Mouse (Mus musculus): Measurements from ENCODE around the gene Gcdh.

Gene Gcdh

DNA sequence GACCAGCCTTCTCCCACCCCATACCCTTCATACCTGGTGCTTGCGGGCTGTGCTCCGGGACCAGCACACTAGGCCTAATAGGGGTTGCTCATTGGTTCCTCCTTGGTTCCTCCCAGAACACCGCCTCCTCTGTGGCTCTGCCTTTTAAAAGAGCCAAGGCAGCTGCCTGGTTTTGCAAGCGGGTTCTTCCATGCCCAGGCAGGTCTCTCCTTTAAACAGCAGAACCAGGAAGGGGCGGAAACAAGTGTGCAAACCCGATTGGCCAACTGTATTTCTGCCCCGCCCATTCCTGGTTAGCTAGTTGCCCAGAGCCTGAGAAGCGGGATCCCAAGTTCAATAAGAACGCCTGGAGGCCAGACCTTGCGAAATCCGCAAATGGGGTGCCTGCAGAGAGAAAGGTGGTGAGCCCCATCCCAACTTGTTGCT, at the start of gene Gcdh:
Gcdh (minus strand) TSS at position 213 of the 426 bp plus-strand sequence.
- peak; percentile 88 to 93 for DNase-seq

DNA sequence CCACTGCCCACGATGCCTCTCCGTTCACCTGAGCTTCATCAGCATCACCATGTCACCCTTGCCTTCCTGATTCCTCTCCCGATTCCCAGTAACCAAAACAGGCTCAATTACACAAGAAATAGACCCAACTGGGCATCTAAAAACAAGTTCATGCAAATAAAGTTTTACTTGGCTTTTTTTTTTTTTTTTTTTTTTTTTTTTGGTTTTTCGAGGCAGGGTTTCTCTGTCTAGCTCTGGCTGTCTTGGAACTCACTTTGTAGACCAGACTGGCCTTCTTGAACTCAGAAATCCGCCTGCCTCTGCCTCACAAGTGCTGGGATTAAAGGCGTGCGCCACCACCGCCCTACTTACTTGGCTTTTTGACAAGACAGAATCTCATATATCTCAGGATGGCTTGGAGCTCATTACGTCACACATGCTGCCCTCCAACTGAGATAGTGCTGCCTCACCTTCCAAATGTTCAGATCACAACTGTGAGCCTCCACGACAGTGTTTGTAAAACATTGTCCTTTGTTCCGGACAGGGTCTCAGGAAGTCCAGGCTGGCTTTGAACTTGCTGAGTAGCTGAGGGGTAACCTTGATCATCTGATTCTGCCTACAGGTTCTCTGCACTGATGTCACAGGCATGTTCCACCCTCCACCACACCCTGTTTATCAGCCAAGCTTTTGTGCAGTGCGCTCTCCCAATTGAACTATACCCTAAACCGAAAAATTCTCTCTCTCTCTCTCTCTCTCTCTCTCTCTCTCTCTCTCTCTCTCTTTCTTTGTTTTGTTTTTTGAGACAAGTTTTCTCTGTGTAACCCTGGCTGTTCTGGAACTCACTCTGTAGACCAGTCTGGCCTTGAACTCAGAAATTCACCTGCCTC, 44.1 kb upstream of the Gcdh start:
- DNase-seq: no peak

DNA sequence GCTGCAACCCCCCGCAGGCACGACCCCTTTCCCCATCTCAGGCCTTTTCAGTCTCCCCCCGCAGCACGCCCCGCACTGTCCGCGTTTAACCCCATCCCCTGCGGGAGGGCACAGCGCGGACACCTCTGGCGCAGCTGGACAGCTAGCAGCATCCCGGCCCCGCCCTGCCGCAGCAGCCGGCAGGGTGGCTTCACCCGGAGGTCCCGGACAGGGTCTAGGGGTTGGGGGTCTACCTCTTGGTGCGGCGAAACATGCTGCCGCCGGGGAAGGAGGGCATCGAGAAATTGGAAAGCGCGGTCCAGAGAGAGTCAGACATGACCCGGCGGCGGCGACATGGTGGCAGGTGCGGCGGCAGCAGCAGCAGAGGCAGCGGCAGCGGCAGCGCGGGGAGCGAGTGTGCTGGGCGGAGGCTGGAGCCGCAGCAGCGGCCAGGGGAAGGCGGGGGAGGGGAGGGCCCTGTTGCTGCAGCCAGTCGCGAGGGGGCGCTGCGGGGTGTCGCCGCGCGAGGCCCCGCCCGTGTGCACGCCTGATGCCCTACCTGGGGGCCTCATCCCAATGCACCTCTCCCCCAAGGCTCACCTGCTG, 43.3 kb upstream of the Gcdh start, which contains the start of gene Mast1:
Mast1 (minus strand) TSS at position 398 of the 585 bp plus-strand sequence.
- peak; percentile 75 to 81 for DNase-seq

DNA sequence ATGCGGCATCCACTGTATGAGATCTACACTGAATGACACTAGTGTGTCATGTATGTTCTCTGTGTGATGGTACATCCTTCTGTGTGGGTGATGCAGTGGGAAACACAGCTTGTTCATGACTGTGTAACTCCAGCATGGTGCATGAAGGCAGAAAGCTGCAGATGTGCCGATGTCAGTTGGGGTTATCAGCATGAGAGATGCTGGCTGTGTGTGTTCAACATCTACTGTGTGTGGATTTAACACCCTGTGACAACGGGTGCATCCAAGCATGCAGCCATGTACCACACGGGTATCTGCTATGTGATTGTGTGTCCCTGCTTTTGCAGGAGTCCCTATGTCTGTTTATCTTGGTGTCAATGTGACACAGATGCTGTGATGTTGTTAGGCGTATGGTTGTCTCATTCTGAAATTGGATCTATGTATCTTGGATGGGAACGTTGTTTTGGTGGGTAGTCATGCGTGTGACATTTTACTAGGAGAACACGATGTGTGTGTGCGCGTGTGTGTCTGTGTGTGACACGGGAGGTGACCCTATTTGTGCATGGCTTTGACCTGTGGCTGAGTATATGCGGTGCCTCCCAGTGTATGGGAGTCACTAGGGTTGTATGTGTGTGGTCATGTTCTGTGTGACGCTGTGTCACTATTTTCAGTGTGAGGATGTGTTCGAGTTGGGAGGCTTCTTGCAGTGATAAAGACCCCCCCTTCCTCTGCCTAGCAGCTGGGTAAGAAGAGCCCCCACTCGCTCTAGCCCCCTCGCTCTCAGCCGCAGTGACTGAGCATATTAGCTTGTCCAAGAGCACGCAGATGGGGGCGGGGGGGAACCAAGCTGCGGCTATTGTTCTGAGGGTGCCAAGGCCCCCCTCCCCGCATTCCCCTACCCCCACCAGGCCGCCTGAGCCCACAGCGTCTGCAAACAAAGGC, 42.6 kb upstream of the Gcdh start:
- no peak for DNase-seq

DNA sequence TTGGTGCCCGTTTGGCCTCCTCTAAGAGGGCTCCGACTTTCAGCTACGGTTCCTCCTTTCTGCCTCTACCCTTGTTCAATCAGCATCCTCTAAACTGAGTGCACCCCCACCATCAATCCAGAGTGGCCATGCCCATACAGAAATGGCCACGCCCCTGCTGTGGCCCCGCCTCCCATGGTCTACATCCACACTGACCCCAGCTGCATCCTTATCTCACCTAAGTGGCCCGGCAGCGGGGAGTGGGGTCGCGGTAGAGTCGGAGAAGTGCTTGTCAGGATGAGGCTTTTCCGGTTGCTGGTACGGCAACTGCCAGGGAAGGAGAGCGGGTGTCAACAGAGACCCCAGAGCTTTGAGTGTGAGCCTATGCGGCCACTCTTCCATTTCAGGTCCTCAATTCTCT, 41.8 kb upstream of the Gcdh start:
- DNase-seq: no peak

DNA sequence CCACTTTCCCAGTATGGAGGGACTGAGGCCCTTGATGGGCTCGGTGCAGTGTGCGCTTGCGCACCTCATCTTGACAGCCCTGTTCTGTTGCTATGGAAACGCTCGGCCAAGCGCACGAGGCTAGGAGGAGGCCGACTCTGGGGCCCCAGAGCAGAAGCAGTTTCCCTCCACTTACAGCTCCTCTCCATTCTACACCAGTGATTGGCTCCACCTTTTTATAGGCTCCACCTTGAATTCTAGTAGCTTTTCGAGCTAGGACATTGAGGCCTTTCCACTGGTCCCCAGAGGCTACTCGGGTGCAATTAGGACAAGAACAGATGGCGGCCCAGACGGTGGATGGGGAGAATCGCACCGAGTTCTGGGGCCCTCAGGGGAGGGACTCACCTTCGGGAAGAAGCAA, 41.1 kb upstream of the Gcdh start:
- peak; percentile 24 to 55 for DNase-seq

DNA sequence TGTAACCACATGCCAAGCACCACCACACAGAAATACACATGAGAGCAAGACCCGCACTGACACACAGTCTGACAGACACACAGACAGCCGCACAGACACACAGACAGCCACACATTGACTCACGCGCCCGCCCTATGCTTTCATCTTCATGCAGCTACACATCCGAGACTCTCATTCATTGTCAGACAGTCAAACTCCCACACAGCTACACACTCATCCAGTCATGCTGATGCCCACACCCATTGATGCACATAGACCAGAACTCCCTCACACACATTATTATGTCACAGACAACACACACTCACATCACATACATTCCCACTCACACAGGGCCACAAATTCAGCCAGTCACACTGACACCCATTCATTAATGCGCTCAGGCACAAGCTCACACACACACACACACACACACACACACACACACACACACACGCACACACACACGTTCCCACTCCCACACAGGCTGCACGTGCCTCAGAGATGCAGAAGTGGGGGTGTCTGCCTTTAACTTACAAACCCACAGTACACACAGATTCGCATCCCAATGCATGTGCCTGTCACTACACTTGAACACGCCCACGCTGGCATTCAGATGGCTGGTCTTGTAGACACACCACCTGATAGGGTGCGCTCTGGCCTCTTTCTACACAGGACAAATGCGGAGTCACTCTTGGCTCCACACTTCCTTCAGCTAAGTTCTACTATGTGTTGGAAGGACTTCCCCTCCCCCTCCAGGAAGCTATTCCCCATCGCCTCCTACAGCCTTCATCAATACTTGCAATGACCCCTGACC, 40.2 kb upstream of the Gcdh start:
- no peak for DNase-seq

DNA sequence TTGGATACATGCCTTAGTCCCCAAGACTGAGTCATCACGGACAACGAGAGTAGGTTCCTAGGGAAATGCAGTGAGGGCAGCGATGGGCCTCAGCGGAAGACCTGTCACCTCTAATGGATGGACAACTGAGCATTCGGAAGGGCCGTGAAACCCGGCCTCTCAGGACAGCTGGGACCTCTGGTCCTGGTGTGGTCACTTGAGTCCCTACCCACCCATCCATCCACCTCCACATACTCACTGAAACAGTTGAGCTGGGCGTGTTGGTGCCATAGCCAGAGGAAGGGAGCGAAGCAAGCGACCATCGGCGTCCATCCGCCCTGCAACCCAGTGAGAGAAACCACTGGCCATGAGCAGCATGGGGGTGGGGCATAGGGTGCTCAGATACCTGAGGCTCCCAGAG, 36.9 kb upstream of the Gcdh start:
- no peak for DNase-seq

DNA sequence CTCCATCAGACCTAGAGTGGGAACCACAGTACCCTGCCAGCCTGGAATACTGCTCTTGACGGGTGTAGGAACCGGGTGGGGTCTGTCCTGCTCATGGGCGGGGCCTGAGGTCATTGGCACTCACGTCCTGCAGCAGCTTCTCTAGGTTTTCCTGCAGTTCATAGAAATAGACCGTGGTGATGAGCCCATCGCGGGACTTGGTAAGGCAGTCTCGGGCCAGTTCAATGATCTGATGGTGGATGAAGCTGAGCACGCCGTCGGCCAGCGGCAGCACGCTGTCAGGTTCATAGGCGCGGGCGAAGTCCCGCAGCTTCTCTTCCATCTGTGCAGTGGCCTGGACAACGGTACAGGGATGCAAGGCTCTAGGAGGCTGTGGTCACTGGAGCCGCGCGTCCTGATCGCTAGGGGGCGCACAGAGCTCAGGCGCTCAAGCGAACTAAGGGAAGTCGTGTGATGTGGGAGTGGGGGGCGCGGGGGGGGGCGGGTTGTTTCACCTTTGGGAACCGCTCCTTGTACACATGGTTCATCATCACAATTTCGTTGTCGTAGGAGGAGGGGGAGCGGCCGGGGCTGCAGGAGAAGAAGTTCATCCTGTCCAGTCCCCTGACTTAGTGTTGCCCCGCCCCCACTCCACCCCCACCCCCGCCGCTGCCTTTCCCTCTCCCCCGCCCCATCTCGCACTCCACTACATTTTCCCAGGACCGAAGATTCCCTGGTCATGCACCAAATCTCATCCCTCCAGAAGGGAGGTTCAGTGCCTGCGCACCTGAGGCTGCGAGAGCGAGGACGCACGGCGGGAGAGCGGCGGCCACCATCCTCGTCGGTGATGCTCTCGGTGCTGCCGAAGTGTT, 35.0 kb upstream of the Gcdh start:
- DNase-seq: peak; percentile 84 to 88

DNA sequence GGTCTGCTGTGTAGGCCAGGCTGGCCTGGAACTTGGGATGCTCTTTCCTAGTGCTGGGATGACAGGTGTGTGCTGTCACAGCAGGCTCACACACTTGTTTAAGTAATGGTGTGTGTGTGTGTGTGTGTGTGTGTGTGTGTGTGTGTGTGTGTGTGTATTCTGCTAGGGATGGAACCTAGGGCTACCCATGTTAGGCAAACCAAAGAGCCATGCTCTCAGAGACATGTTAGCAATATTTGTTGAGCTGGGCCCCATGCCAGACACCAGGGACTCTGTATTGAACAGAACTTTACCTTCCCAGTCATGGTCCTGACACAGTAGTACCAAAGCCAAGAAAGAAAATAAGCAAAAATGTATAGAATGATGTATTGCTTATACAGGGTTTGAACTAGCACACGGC, 33.8 kb upstream of the Gcdh start:
- DNase-seq: no peak

DNA sequence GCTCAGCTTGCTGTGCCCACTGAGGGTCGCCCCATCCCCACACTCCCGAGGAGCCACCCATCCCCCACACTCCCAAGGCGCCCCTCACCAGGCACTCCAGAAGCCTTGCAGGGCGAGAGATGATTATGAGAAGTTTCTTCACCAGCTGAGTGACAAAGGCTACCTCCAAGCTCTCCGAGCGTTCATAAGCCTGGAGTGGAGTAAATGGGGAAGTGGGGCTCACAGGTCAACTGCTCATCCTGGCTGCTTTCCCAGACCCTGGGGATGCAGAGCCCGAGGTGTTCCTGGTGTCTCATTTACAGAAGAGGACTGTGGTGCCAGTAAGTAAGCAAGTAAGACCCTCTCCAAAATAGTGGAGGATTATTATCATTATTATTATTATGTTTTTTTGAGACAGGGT, 31.8 kb upstream of the Gcdh start:
- DNase-seq: no peak

DNA sequence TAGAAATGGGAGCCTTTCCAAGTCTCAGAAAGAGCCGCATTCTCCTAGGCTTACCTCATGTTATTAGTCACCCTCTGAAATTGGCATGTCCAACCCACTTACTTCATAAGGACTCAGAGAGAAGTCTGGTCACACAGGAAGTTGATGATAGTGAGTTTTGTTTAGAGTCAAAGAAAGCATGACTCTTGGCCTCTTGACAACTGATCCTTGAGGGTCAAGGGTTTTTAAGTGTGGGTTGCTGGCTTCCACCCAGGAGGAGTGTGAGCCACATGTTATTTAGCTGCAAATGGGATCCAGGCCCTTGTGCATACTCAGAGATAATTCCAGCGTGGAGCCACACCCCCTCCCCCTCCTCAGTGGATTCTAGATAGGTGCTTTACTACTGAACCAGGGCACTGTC, 27.9 kb upstream of the Gcdh start:
- no peak for DNase-seq

DNA sequence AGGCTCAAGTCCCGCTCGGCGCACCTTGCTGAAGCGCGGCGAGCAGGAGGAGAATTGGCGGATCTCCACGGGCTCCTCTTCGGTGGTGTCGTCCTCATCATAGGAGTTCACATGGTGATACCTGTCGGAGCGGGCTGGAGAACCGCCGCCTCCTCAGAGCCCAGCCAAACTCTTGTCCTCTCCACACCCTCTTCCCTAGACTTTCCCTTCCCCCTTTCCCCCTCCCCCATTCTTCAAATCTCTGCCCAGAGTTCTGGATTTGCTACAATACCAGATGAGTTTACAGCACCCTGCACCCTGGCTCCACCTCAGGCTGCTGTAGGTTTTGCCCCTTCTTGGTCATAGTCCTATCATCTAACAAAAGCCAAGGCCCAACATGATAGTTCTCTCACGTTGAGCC, 24.9 kb upstream of the Gcdh start:
- DNase-seq: no peak

DNA sequence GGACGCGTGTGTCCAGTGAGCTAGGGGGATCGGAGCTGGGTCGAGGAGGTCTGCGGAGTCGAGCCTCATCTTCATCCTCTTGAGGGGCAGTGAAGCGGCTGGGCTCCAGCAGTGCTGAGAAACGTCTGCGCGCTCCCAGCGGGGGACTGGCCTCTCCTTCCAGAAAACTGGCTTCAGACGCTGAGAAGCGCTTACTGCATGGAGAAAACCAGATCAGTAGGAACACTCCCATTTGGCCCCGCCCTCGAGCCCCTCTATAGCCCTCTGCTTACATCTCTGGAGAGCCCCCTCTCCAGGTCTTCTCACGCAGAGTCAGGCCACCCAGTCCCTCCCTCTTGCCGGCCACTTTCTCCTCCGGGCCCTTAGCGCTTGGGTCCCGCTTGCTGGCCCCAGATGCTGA, 24.1 kb upstream of the Gcdh start:
- DNase-seq: no peak

DNA sequence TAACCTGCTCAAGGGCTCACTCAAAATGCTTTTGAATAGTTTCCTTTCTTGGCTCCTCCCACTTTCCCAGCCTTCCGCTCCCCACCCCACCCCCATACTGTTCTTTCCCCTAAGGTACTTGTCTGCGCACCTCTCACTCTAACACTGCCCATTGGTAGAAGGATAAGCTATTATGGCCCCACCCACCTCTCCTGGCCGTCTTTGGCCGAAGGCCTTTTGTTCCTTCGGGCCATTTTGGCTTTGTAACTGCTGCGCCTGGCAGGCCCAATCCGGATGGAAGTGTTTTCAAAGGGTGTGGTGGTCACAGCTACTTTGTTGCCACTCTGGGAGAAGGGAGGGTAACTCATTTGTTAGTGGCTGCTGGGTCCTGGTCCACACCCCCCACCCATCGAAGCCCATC, 21.5 kb upstream of the Gcdh start:
- DNase-seq: no peak

DNA sequence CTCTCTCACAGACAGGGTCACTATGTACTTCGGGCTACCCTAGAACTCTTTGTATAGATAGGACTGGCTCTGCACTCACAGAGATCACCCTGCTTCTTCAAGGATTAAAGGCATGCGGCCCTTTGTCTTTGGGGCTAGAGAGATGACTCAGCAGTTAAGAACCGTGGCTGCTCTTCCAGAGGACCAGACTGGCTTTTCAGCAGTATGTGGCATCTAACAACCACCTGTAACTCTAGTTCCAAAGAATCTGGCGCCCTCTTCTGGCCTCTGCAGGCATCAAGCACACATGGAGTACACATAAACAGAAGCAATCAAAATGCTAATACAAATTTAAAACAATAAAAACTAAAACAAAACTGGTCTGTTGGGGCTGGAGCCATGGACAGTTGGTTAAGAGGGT, 20.2 kb upstream of the Gcdh start:
- peak; percentile 48 to 60 for DNase-seq

DNA sequence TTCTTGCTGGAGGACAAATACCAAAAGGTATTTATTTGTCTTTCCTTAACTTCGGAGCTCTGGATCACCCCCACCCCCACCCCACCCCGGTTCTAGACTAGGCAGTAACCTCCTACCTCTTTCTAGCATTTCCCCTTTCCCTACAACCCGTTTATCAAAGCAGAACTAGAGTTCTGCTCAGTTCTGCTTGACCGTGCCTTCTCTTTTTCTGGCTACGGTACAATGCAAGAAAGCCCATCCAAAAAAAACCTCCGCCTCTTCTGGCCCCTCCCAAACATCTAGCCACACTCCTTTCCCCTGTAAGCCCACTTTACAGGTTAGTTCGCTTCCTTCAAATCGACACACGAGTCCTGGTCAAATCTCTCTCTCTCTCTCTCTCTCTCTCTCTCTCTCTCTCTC, 19.8 kb upstream of the Gcdh start:
- DNase-seq: no peak

DNA sequence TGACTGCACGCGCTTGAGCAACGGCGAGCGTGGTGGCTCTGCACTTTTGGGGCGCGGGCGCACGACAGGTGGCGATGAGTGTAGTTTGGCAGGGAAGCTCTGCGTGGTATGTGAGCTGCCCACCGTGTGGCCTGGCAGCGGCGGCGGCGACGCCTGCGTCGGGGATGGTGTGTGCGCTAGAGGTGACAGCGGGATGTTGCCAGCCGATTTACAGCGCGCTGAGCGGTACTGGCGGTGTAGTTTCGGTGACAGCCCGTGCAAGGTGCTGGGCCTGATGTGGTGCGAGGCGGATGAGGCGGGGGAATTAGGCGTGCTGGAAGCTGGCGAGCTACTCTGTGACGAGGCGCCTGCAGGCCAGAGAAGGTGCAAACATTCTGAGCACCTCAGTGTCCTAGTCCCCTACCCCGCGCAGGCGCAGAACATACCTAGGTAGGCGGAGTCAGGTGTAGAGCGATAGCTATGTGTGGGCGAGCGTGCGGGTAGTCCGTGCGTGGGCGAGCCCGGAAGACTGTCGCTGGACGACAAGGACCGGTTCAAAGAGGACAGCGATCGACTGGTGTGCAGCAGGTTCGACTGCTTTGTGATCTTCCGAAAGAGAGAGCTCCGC, 19.3 kb upstream of the Gcdh start:
- DNase-seq: peak; percentile 78 to 86

DNA sequence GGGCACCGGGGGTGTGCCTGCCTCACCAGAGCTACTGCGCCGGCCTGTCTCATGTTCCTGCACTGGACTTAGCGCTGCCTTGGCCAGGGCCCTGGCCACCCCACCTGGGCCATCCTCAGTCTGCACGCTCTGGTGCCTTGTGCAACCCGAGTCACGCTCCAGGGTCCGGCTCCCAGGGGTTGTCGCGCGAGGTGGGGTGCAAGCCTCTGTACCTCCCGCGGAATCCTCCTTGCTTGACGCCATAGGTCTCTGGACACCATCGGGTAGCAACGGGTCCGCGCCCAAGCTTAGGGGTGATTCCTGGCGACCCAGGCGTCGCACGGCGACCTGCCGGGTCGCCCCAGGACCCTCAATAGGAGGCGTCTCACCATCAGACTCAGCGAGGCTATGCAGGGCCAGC, 18.7 kb upstream of the Gcdh start:
- DNase-seq: peak in 1 of 2 experiments; percentile 37

DNA sequence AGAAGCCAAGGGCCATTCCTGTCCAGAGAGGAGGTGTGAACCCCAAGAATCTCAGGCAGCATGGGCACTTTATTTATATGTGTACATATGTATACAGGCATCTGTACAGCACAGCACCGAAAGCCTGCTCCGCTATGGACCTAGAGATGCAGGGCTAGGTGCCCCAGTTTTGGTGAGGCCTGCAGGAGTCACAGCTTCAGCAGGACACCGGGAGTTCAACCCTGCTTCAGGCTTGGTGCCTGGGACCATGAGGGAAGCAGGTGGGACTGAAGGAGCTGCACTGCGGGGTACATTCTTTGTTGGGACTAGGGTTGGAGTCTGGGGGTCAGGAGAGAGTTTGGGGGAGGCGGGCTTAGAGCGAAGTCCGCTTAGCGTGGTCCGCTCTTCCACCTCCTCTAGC, 18.1 kb upstream of the Gcdh start:
- no peak for DNase-seq

DNA sequence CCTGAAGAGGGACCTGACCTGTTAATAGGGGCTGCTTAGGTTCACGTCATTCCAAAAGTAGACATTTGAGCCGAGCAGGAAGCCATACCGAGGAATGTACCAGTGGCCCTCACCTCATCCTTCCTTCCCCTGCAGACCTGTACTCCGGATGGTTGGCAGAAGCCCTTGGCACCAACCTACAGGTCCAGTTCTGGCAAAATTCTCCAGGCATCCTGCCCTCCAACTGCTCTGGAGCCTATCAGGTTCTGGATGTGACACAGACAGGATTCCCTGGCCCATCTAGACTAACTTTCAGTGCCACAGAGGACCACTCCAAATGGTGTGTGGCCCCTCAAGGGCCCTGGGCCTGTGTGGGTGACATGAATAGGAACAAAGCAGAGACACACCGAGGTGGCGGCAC, 16.8 kb upstream of the Gcdh start:
- DNase-seq: no peak
